Mouse (Mus musculus) midbrain, embryonic 13.5 days (tissue): ENCODE measurements around the gene Rsrp1. TPM values are rescaled to one million over a fixed set of nuclear protein-coding genes. Genes with fewer than 3 reads are reported as not detected.

Source experiments
- ATAC-seq: fragments of 200-750 bp; cut with Nextera tagmentation; 2 replicates; pipeline ENCODE4 v1.8.0; 2017; ENCODE audit warnings: mild to moderate bottlenecking, moderate TSS enrichment, moderate library complexity
- H3K27ac ChIP-seq: fragments of 300-500 bp; sonication (generic); 2 replicates; pipeline ENCODE4 v1.5.1; 2015; ENCODE audit warnings: inconsistent platforms, mild to moderate bottlenecking, moderate library complexity
- H3K27me3 ChIP-seq: fragments of 300-500 bp; sonication (generic); 2 replicates; pipeline ENCODE4 v1.6.1; 2015; ENCODE audit warnings: mild to moderate bottlenecking, inconsistent platforms
- H3K36me3 ChIP-seq: fragments of 300-500 bp; sonication (generic); 2 replicates; pipeline ENCODE4 v1.6.1; 2015; ENCODE audit warnings: mild to moderate bottlenecking, inconsistent platforms
- H3K4me1 ChIP-seq: fragments of 300-500 bp; sonication (generic); replicated peaks from 2 replicates; pipeline ENCODE4 v1.6.1; 2015; ENCODE audit warnings: inconsistent platforms
- H3K4me2 ChIP-seq: fragments of 300-500 bp; sonication (generic); replicated peaks from 2 replicates; pipeline ENCODE4 v1.6.1; 2015; ENCODE audit warnings: moderate library complexity, mild to moderate bottlenecking, inconsistent platforms
- H3K4me3 ChIP-seq: fragments of 300-500 bp; sonication (generic); replicated peaks from 2 replicates; pipeline ENCODE4 v1.5.1; 2015; ENCODE audit warnings: mild to moderate bottlenecking, inconsistent platforms
- H3K9ac ChIP-seq: fragments of 300-500 bp; sonication (generic); replicated peaks from 2 replicates; pipeline ENCODE4 v1.6.1; 2015; ENCODE audit warnings: mild to moderate bottlenecking, inconsistent platforms
- H3K9me3 ChIP-seq: fragments of 300-500 bp; sonication (generic); 2 replicates; pipeline ENCODE4 v1.6.1; 2016; ENCODE audit warnings: mild to moderate bottlenecking, inconsistent platforms
- WGBS: fragments of 180-500 bp; shearing (Covaris S2); methylation state at CpG from one replicate; pipeline ENCODE4 v1.1.7; 2015; 5-methylcytosine and 5-hydroxymethylcytosine counted together
- polyA plus RNA-seq: library from polyadenylated mRNA; unstranded; fragments of >200 nt; fragmentation: Nextera tagmentation; extraction: Ambion mirVana; gene quantifications from 2 replicates; pipeline ENCODE4 v1.2.1, GENCODE M21; 2015

Rsrp1 gene
- polyA plus RNA-seq, 1 experiment from 2014 or later: 601 TPM

GRCm38 (mm10) chr4:134924019-134924741, 788 bp downstream of the Rsrp1 start:
- Histone ChIP-seq H3K9ac (peak overlapping the region; percentile 97), H3K27me3 (no peaks in the 10 kb centered on the region), H3K9me3 (no peaks in the 10 kb centered on the region), H3K36me3 (peaks cover 36% of the 10 kb centered on the region), H3K4me2 (peak overlapping the region; percentile 96), H3K27ac (peak overlapping the region; percentile 94), H3K4me3 (peak overlapping the region; percentile 96), H3K4me1 (peaks cover 30% of the 10 kb centered on the region)
- ATAC-seq: peak; percentile 38; the same call in 1 of the 2 replicates
- under 1% methylated on average over 75 of the region's 75 CpGs for WGBS

DNA sequence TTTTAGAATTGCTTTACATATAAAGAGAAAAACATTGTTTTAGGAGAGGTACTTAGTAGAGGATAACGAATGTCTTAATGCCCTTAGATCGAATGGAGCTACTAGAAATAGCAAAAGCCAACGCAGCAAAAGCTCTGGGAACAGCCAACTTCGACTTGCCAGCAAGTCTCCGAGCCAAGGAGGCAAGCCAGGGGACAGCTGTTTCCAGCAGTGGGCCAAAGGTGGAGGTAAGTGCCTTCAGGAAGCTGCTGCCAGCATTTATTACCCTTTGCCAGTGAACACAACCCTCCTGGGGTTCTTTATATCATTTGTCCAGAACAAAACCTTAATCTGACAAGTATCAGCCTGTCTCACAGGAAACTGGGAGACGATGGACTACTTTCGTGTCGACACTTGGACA, 1.8 kb downstream of the Rsrp1 start:
- H3K9me3 ChIP-seq: no peaks in the 10 kb centered on the region
- ATAC-seq: no peak
- peaks cover 36% of the 10 kb centered on the region for H3K36me3 ChIP-seq
- peak overlapping the region; percentile 96 for H3K4me2 ChIP-seq
- peak overlapping the region; percentile 55 for H3K9ac ChIP-seq
- no peaks in the 10 kb centered on the region for H3K27me3 ChIP-seq
- peak overlapping the region; percentile 96 for H3K4me3 ChIP-seq
- H3K27ac ChIP-seq: no peak overlapping the region
- 85% methylated on average over 8 of the region's 8 CpGs for WGBS
- peaks cover 32% of the 10 kb centered on the region for H3K4me1 ChIP-seq

GRCm38 (mm10) chr4:134927815-134928463, 4.5 kb downstream of the Rsrp1 start:
- H3K27me3 ChIP-seq: no peaks in the 10 kb centered on the region
- no peak overlapping the region; the same call in 1 of the 2 replicates for H3K4me3 ChIP-seq
- H3K9ac ChIP-seq: no peak overlapping the region
- no peak overlapping the region for H3K4me2 ChIP-seq
- H3K9me3 ChIP-seq: no peaks in the 10 kb centered on the region
- H3K36me3 ChIP-seq: peaks cover 39% of the 10 kb centered on the region
- no peak for ATAC-seq
- no peak overlapping the region for H3K27ac ChIP-seq
- H3K4me1 ChIP-seq: peaks cover 40% of the 10 kb centered on the region
- 74% methylated on average over 5 of the region's 5 CpGs for WGBS

DNA sequence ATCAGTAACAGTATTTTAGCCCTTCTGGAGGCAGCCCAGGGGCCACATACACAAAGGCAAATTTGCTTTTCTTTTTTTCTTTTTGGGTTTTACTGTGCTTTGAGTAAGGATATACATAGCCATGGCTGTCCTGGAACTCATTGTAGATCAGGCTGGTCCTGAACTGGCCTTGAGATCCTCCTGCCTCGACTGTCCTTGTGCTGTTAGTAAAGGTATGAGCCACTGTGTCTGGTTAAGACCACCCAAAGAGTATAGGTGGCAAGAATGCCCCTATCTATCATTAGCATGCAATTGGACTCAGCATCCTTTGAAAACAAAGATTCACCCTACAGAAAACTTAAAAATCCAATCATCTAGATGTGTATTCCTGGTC, 5.1 kb downstream of the Rsrp1 start:
- Histone ChIP-seq H3K4me2 (no peak overlapping the region), H3K9me3 (no peaks in the 10 kb centered on the region), H3K9ac (no peak overlapping the region), H3K4me3 (no peak overlapping the region; the same call in 1 of the 2 replicates), H3K27me3 (no peaks in the 10 kb centered on the region), H3K36me3 (peaks cover 44% of the 10 kb centered on the region), H3K4me1 (peaks cover 40% of the 10 kb centered on the region), H3K27ac (no peak overlapping the region)
- WGBS: 87% methylated on average over 1 of the region's 1 CpGs
- ATAC-seq: no peak

DNA sequence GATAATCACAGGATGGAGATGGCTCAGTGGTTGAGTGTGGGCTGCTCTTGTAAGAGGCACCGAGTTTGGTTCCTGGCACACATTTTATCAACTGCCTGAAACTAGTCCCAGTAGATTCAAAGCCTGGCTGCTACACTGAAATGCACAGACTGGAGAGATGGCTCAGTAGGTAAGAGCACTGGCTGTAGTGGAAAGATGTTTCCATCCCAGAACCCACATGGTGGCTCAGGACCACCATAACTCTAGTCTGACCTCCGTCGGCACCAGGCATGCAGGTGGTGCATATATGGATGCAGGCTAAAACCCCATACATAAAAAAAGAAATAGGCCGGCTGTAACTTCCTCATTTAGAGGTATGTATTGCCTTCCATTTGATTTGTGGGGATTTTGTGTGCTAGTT, 6.1 kb downstream of the Rsrp1 start:
- WGBS: 86% methylated on average over 4 of the region's 4 CpGs
- no peak overlapping the region for H3K9ac ChIP-seq
- H3K36me3 ChIP-seq: peaks cover 55% of the 10 kb centered on the region

DNA sequence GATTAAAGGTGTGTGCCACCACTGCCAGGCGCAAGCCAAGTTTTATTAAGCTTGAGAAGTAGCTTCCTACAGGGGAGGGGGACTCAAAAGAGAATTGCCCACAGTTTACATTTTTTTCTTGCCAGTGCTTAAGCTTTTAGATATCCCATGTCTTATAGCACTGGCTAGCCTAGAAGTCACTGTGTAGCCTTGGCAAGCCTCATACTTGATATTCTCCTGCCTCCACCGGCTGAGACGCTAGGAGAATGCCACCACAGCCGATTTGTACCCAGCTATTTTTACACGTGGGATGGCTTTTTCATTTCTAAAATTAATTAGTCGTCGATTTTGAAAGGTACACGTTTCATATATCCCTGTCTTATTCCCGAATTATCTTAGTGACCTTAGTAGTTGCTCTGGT, 6.8 kb downstream of the Rsrp1 start:
- Histone ChIP-seq H3K4me2 (peak overlapping the region; percentile 92), H3K27me3 (no peaks in the 10 kb centered on the region), H3K27ac (peak overlapping the region; percentile 63), H3K4me1 (peaks cover 33% of the 10 kb centered on the region), H3K9me3 (no peaks in the 10 kb centered on the region), H3K9ac (peak overlapping the region; percentile 51; the same call in 1 of the 2 replicates), H3K36me3 (peaks cover 60% of the 10 kb centered on the region), H3K4me3 (peak overlapping the region; percentile 99)
- peak; percentile 41; the same call in 1 of the 2 replicates for ATAC-seq
- WGBS: 29% methylated on average over 9 of the region's 9 CpGs

More for the DNA sequence above, 6.1 kb downstream of the Rsrp1 start:
- no peaks in the 10 kb centered on the region for H3K9me3 ChIP-seq
- H3K4me1 ChIP-seq: peaks cover 39% of the 10 kb centered on the region
- no peak overlapping the region for H3K4me3 ChIP-seq
- H3K27me3 ChIP-seq: no peaks in the 10 kb centered on the region
- H3K4me2 ChIP-seq: no peak overlapping the region
- no peak for ATAC-seq
- no peak overlapping the region for H3K27ac ChIP-seq

DNA sequence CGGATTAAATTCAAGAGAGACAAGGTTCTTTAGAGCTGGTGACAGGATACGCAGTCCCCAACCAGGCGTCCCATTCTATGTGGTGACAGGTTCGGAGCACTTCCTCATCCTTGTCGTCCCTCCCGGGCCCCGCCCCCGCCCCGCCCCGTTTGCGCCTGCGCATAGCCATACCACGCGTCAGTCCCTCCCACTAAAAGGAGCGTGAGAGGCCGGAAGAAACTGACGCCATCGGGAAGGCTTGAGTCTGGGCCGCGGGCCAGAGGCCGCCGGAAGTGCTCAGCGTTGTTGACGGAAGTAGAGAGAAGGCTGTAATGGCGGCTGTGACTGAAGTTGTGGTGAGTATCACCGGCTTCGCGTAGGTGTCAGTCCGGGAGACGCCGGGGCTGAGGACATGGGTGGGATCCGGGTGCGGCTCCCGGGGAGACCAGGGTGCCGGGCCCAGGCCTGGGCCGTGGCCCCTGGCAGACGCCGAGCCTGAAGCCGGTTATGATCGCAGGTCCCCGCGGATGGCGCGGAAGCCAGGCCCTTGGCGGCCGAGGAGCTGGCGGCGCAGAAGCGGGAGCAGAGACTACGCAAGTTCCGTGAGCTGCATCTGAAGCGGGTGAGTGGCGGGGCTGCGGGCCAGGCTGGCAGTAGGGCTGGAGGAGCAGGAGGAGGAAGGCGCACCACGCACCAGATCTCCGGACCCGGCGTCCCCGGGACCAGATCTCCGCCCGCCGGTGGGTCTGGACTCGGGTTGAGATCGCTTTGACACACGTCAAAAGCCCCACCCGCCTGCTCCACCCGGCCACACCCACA, 7.5 kb downstream of the Rsrp1 start, which contains the start of gene Syf2:
Syf2 (plus strand) TSS at position 215 of the 798 bp plus-strand sequence.
- Histone ChIP-seq H3K27ac (peak within 1 kb of the TSS; percentile 84), H3K9me3 (no peaks in the 10 kb centered on the region), H3K4me1 (peaks cover 26% of the 10 kb centered on the region), H3K4me2 (peak within 1 kb of the TSS; percentile 92), H3K4me3 (peak within 1 kb of the TSS; percentile 99), H3K9ac (peak within 1 kb of the TSS; percentile 80), H3K36me3 (peaks cover 60% of the 10 kb centered on the region), H3K27me3 (no peaks in the 10 kb centered on the region)
- peak; percentile 97 for ATAC-seq
- WGBS: under 1% methylated on average over 68 of the region's 68 CpGs

GRCm38 (mm10) chr4:134937240-134938176, 14.1 kb downstream of the Rsrp1 start:
- H3K36me3 ChIP-seq: peaks cover 50% of the 10 kb centered on the region
- peaks cover 11% of the 10 kb centered on the region for H3K27me3 ChIP-seq
- 68% methylated on average over 17 of the region's 17 CpGs for WGBS
- no peak overlapping the region for H3K9ac ChIP-seq
- no peak overlapping the region for H3K4me2 ChIP-seq
- no peak overlapping the region for H3K4me3 ChIP-seq
- ATAC-seq: no peak
- no peaks in the 10 kb centered on the region for H3K9me3 ChIP-seq
- peaks cover 1% of the 10 kb centered on the region for H3K4me1 ChIP-seq
- H3K27ac ChIP-seq: no peak overlapping the region

GRCm38 (mm10) chr4:134939900-134940299, 16.5 kb downstream of the Rsrp1 start:
- Histone ChIP-seq H3K36me3 (peaks cover 27% of the 10 kb centered on the region), H3K9me3 (no peaks in the 10 kb centered on the region), H3K27me3 (peaks cover 30% of the 10 kb centered on the region), H3K4me1 (peaks cover 7% of the 10 kb centered on the region; the same call in 1 of the 2 replicates), H3K27ac (no peak overlapping the region), H3K4me2 (no peak overlapping the region; the same call in 1 of the 2 replicates), H3K9ac (no peak overlapping the region), H3K4me3 (no peak overlapping the region)
- ATAC-seq: no peak
- WGBS: 51% methylated on average over 9 of the region's 9 CpGs

- 47% methylated on average over 27 of the region's 27 CpGs for WGBS
- H3K4me2 ChIP-seq: no peak overlapping the region
- no peak overlapping the region for H3K9ac ChIP-seq
- ATAC-seq: 0 out of 2 replicates have a peak, but pooled peaks have one; percentile 37
- no peaks in the 10 kb centered on the region for H3K9me3 ChIP-seq
- H3K36me3 ChIP-seq: no peaks in the 10 kb centered on the region
- peaks cover 12% of the 10 kb centered on the region for H3K4me1 ChIP-seq
- no peak overlapping the region for H3K4me3 ChIP-seq
- H3K27ac ChIP-seq: no peak overlapping the region
- peaks cover 37% of the 10 kb centered on the region for H3K27me3 ChIP-seq
Observed at GRCm38 (mm10) chr4:134943758-134944538, 20.6 kb downstream of the Rsrp1 start.
